Mouse (Mus musculus) thymus, postnatal 36 days (tissue): Measurements from ENCODE around the gene Cd8b1.

Source experiments
- DNase-seq, 2 experiments: peaks; one replicate each; pipeline ENCODE4 v3.0.0; 2022; ENCODE audit warnings: mixed read lengths in 2 of 2

Gene Cd8b1

GRCm38 (mm10) chr6:71352201-71352600 lies 29.6 kb downstream of the Cd8b1 start:
- peak; percentile 51 to 58 for DNase-seq

GRCm38 (mm10) chr6:71352866-71353427 lies 30.4 kb downstream of the Cd8b1 start:
- DNase-seq, result peak; percentile 56 to 65

GRCm38 (mm10) chr6:71353722-71354121 lies 31.1 kb downstream of the Cd8b1 start:
- DNase-seq, result peak; percentile 81 to 89

- DNase-seq, result peak; percentile 71 to 75
These were observed 34.9 kb downstream of the Cd8b1 start for GRCm38 (mm10) chr6:71357493-71357892.

- DNase-seq, result peak in 1 of 2 experiments; percentile 57
These were observed 37.6 kb downstream of the Cd8b1 start for GRCm38 (mm10) chr6:71360221-71360620.

GRCm38 (mm10) chr6:71360751-71361150 lies 38.2 kb downstream of the Cd8b1 start:
- DNase-seq, result peak; percentile 72 to 80

GRCm38 (mm10) chr6:71361156-71361670 lies 38.6 kb downstream of the Cd8b1 start:
- DNase-seq, result peak in 1 of 2 experiments; percentile 37

- no peak for DNase-seq
These were observed 41.4 kb downstream of the Cd8b1 start for GRCm38 (mm10) chr6:71363995-71364394.

- DNase-seq, result peak; percentile 83 to 93
These were observed 46.8 kb downstream of the Cd8b1 start for GRCm38 (mm10) chr6:71369416-71369815.

- peak; percentile 64 to 84 for DNase-seq
These were observed 48.6 kb downstream of the Cd8b1 start for GRCm38 (mm10) chr6:71371085-71371605.

- peak; percentile 56 to 59 for DNase-seq
These were observed 49.6 kb downstream of the Cd8b1 start for GRCm38 (mm10) chr6:71372041-71372720.

- DNase-seq, result peak; percentile 91 to 96
These were observed 50.7 kb downstream of the Cd8b1 start, which contains the start of gene Cd8a for GRCm38 (mm10) chr6:71373249-71373775. TSS of gene Cd8a (plus strand) at chr6:71373427.

GRCm38 (mm10) chr6:71374311-71374829 lies 51.8 kb downstream of the Cd8b1 start:
- DNase-seq, result peak in 1 of 2 experiments; percentile 62

- peak; percentile 50 to 53 for DNase-seq
These were observed 52.3 kb downstream of the Cd8b1 start for GRCm38 (mm10) chr6:71374921-71375320.

GRCm38 (mm10) chr6:71376711-71377110 lies 54.1 kb downstream of the Cd8b1 start:
- peak; percentile 41 to 43 for DNase-seq

GRCm38 (mm10) chr6:71381654-71382053 lies 59.1 kb downstream of the Cd8b1 start:
- no peak for DNase-seq
